Mouse (Mus musculus) lung, adult 2 months (tissue): ENCODE measurements around the gene Gm11020.
"Not testable (repeated sequence)": the region's sequence is repeated elsewhere in the genome, so short reads cannot be mapped to it uniquely, and the experiment has no call there.

Experiments used
- CTCF ChIP-seq: fragments of 200-500 bp; IDR thresholded peaks from 2 replicates; pipeline ENCODE4 v1.5.1; 2011; ENCODE audit warnings: mild to moderate bottlenecking, low read length, control low read depth; ENCODE audit not compliant: insufficient read depth
- POLR2A ChIP-seq: fragments of 200-500 bp; IDR thresholded peaks from 2 replicates; pipeline ENCODE4 v1.6.1; 2011; ENCODE audit warnings: low read depth, mild to moderate bottlenecking, control low read depth, low read length, borderline replicate concordance; ENCODE audit errors: extremely low read depth

GRCm38 (mm10) chr8:104321930-104322329 lies 563 bp downstream of the Gm11020 start, which contains the start of gene Cmtm2b:
- not testable (repeated sequence) for TF ChIP-seq CTCF, POLR2A
